Mouse (Mus musculus) urinary bladder, postnatal 14 days (tissue): ENCODE measurements at regions not wholly inside any gene's neighbourhood (a gene's known extent, or its start where the extent isn't known, plus 50 kb on each side); places are given as distances from the start of the nearest gene placed in this dataset.
"Not testable (repeated sequence)": the region's sequence is repeated elsewhere in the genome, so short reads cannot be mapped to it uniquely, and the experiment has no call there.

Experiments used
- DNase-seq: peaks from one replicate; pipeline ENCODE4 v3.0.0; 2021; ENCODE audit warnings: low spot score

GRCm38 (mm10) chr2:135525779-135526178 is 133.0 kb upstream of the Plcb4 start:
- DNase-seq: no peak

GRCm38 (mm10) chr2:135529619-135530018 is 129.2 kb upstream of the Plcb4 start:
- no peak for DNase-seq

DNA sequence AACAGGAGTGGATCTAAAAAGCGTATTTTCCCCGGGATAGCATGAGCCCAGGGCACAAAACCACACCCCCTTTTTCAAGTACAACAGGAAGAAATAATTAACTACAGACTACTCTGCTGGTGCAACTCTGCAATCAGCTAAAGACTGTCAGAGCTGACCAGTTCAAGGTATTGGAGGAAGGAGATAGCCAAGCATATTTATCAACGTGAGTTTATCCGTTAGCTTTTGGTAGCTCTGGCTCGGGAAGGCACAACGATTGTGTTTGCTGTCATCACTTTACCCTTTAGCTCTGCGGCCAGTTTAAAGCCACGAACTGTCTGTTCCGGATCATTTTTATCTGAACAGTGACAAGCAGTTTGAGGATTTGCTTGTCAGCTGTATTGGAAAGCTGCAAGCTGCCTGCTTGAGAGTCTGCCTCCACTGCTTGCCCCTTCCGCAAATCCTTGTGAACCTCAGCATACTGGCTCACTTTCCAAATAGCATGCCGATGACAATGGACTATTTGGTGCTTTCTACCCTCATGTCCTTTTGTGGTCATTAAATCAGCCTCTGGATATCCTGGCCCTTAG is 122.4 kb upstream of the Plcb4 start:
- peak; percentile 12 for DNase-seq

GRCm38 (mm10) chr2:135538022-135538421 is 120.8 kb upstream of the Plcb4 start:
- DNase-seq: peak; percentile 19

GRCm38 (mm10) chr2:135541058-135541457 is 117.8 kb upstream of the Plcb4 start:
- DNase-seq: no peak

DNA sequence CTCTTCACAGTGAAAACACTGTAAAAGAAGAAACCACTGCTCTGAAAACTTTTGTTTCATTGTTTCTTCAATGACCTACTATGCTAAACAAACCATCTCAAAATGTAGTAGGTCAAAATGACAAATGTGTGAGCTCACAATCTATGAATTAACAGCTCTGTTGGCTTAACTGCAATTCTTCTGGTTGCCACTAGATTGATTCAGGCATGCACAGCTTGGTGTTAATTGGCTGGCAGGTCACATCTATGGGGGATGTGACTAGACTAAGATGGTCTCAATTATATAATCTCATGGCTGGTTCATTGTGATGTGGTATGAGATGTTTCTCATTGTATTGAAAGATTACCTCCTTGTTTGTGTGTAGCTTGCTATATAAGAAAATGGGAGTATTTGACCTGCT is 116.9 kb upstream of the Plcb4 start:
- DNase-seq: no peak

DNA sequence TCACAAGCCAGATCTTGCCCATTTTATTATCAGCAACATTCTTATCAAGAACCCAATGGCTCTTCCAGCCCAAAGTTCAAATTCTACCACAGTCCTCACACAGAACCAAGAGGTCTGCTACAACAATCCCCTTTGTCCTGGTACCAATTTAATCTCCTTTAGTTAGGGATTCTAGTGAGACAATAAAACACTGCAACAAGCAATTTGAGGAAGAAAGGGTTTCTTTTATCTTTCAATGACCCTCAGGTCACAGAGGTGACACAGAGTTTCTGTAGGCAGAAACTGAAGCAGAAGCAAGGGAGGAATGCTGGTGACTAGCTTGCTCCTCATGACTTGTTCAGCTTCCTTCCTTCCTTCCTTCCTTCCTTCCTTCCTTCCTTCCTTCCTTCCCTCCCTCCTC is 113.9 kb upstream of the Plcb4 start:
- DNase-seq: no peak

DNA sequence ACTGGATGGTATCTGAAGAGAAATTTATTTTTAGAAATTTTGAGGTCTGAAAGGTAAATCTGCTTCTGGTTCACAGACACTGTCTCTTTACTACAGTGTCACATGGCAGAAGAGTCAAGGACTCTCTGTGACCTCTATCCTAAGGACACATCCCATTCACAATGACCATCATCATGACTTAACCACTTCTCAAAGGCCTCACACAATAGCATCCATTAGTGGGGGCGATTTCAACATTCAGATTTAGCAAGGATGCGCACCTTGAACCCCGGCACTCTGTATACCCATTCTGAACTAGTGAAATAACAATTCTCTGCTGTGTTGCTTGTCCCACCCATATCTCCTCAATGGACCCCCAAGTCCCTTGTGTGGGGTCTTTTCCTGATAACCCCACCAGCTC is 110.8 kb upstream of the Plcb4 start:
- DNase-seq: no peak

- DNase-seq: no peak
Observed at GRCm38 (mm10) chr2:135553031-135553430, 105.8 kb upstream of the Plcb4 start.

- DNase-seq: not testable (repeated sequence)
Observed at GRCm38 (mm10) chr2:135558026-135558425, 100.8 kb upstream of the Plcb4 start.

GRCm38 (mm10) chr2:135559328-135559727 is 99.5 kb upstream of the Plcb4 start:
- no peak for DNase-seq

DNA sequence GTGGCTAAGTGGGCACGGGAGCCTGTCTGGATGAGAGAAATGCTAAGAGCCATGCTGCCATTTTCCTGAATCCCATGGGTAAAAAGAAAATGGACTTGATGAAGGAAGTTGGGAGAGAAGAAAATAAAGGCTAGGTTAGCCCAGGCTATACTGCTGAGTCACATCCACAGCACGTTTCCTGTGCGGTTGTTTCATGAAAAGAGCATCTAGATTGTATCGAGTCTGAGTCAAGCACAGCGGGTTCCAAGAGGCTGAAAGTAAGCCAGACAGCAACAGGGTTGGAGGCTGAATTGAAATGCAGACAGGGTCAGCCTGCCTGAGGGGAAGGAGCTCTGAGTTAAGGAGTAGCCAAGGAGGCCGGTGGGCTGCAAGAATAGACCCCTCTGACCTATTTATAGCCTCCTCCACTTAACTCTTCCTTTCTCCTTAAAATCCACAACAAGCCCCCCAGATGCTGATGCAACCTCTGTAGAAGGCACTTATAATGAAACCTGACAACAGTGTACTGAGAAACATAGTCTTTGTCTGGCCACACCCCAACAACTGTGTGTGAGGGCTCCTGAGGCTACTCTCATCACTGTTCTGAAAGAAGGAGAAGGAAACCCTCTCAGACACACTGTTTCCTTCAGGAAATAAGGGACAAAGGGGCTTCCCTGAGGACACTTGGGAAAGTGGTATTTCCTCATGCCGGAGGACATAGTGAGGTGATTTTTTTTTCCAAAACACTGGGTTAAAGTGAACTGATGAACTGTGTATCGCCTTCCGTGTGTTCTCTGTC is 98.7 kb upstream of the Plcb4 start:
- no peak for DNase-seq

GRCm38 (mm10) chr2:135560856-135561255 is 98.0 kb upstream of the Plcb4 start:
- no peak for DNase-seq

- DNase-seq: no peak
Observed at GRCm38 (mm10) chr2:135561716-135562115, 97.1 kb upstream of the Plcb4 start.

DNA sequence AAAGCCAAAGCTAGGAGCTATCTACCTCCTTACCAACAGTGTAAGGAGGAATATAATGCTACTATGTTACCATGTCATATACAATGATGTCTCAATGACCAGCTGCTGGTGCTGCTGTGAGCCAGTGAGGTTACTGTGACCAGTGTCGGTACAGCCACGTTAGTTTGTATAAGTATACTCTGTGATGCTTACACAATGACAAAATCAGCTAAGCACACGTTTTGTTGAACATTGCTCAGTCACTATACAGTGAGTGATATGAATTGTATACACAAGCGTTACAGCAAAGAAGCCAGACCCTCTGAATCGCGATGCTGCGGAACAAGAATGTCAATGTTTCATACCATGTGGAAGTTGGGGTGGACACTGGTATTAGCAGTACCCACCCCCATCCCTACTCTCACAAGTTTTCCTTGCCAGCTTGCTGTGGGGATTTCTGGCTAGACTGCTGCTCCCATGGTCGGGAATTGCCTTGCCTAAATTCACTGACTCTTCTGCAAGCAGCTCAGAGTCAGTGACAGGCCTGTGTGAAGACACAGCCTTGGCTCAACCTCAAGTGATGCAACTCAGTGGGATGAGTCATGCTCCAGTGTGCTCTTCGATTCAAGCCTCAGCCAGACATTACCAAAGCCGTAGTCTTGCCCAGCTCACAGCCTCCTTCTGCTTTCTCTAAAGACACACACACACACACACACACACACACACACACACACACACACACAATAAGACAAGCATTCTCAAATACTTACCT is 96.5 kb upstream of the Plcb4 start:
- peak; percentile 80 for DNase-seq

DNA sequence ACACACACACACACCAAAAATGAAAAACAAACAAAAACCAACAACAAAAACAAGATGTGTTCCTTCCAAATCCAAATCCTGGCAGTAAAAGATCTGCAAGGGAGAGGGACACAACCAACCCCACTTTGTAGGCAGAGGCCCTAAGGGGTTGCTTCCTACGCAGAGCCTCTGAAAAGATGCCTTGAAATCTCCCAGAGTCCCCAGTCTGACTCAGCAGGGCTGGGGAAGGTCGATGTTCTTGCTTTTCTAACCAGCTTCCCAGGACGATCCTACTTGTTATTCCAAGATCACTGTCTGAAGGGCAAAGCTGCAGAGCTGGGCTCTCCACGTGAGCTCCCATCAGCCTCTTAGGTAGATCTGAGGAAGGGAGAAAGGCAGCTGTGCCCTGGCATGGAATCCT is 94.6 kb upstream of the Plcb4 start:
- DNase-seq: no peak

DNA sequence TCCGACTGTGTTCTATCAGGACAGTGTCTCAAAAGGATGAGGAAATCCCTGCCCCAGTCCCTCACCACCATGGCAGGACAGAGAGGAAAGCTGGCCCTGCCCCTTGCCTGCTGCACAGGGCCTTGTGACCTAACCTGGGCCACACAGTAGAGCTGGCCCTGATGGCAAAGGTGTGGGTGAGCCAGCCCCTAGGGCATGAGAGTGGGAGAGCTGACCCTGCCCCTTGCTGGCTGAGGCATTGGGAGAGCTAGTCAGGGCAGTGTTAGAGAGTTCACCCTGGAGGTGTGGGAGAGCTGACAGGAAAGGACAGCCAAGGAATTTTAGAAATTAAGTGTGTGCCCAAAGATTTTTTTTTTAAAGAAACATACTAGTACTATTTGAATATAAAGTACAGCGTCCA is 90.5 kb upstream of the Plcb4 start:
- DNase-seq: no peak

- DNase-seq: no peak
Observed at GRCm38 (mm10) chr2:135571599-135571998, 87.2 kb upstream of the Plcb4 start.

- no peak for DNase-seq
Observed at GRCm38 (mm10) chr2:135577228-135577627, 81.6 kb upstream of the Plcb4 start.

GRCm38 (mm10) chr2:135578135-135578534 is 80.7 kb upstream of the Plcb4 start:
- no peak for DNase-seq

GRCm38 (mm10) chr2:135579514-135579913 is 79.3 kb upstream of the Plcb4 start:
- no peak for DNase-seq

GRCm38 (mm10) chr2:135580051-135580450 is 78.8 kb upstream of the Plcb4 start:
- no peak for DNase-seq

GRCm38 (mm10) chr2:135582341-135582740 is 76.5 kb upstream of the Plcb4 start:
- no peak for DNase-seq
